Mouse (Mus musculus) heart, embryonic 14.5 days (tissue): Measurements from ENCODE around the gene Cnst. TPM values are rescaled to one million over a fixed set of nuclear protein-coding genes. Genes with fewer than 3 reads are reported as not detected.

Experiments used
- ATAC-seq: fragments of 200-750 bp; cut with Nextera tagmentation; 2 replicates; pipeline ENCODE4 v1.8.0; 2017; ENCODE audit warnings: low read depth, moderate TSS enrichment; ENCODE audit not compliant: insufficient number of reproducible peaks, insufficient read depth, low FRiP score
- H3K27ac ChIP-seq, 2 experiments: fragments of 200-500 bp in 1 of 2; fragments of 300-500 bp in 1 of 2; sonication (generic) in 1 of 2; replicated peaks in 1 of 2; 2 replicates each; pipeline ENCODE4 v1.5.1; 2012 to 2014; ENCODE audit warnings: low read depth in 2 of 2, low read length in 2 of 2, control low read depth in 1 of 2, mild to moderate bottlenecking in 1 of 2, mixed read lengths in 1 of 2; ENCODE audit not compliant: control insufficient read depth in 1 of 2, insufficient read depth in 1 of 2
- H3K27me3 ChIP-seq: fragments of 300-500 bp; sonication (generic); 2 replicates; pipeline ENCODE4 v1.6.1; 2014; ENCODE audit warnings: mild to moderate bottlenecking, low read length, control low read depth; ENCODE audit not compliant: control insufficient read depth, insufficient read depth
- H3K36me3 ChIP-seq: fragments of 300-500 bp; sonication (generic); 2 replicates; pipeline ENCODE4 v1.6.1; 2014; ENCODE audit warnings: mild to moderate bottlenecking, control low read depth, low read length, mixed read lengths; ENCODE audit not compliant: control insufficient read depth, insufficient read depth
- H3K4me1 ChIP-seq, 2 experiments: fragments of 200-500 bp in 1 of 2; fragments of 300-500 bp in 1 of 2; sonication (generic) in 1 of 2; 2 replicates each; pipeline ENCODE4 v1.6.1; 2012 to 2014; ENCODE audit warnings: low read length in 2 of 2, control low read depth in 1 of 2, mixed read lengths in 1 of 2; ENCODE audit not compliant: control insufficient read depth in 2 of 2, insufficient read depth in 2 of 2
- H3K4me2 ChIP-seq: fragments of 300-500 bp; sonication (generic); 2 replicates; pipeline ENCODE4 v1.6.1; 2014; ENCODE audit warnings: mild to moderate bottlenecking, low read length
- H3K4me3 ChIP-seq, 2 experiments: fragments of 200-500 bp in 1 of 2; fragments of 300-500 bp in 1 of 2; sonication (generic) in 1 of 2; 2 replicates each; pipeline ENCODE4 v1.5.1; 2012 to 2014; ENCODE audit warnings: low read length in 2 of 2, mild to moderate bottlenecking in 2 of 2, control low read depth in 1 of 2, low read depth in 1 of 2, moderate library complexity in 1 of 2; ENCODE audit not compliant: control insufficient read depth in 1 of 2, insufficient read depth in 1 of 2
- H3K9ac ChIP-seq: fragments of 300-500 bp; sonication (generic); 2 replicates; pipeline ENCODE4 v1.6.1; 2014; ENCODE audit warnings: mild to moderate bottlenecking, low read length
- H3K9me3 ChIP-seq: fragments of 300-500 bp; sonication (generic); 2 replicates; pipeline ENCODE4 v1.6.1; 2016; ENCODE audit warnings: low read length, control low read depth; ENCODE audit not compliant: control insufficient read depth
- WGBS: fragments of 180-500 bp; shearing (Covaris S2); extraction: QIAGEN DNeasy Blood & Tissue Kit; methylation state at CpG from one replicate; pipeline ENCODE4 v1.1.7; 2014; 5-methylcytosine and 5-hydroxymethylcytosine counted together
- polyA plus RNA-seq: library from polyadenylated mRNA; unstranded; fragments of >200 nt; fragmentation: Nextera tagmentation; extraction: Ambion mirVana; gene quantifications from 2 replicates; pipeline ENCODE4 v1.2.1, GENCODE M21; 2014

Gene Cnst
- polyA plus RNA-seq, 1 experiment from 2014 or later = 18.1 TPM

DNA sequence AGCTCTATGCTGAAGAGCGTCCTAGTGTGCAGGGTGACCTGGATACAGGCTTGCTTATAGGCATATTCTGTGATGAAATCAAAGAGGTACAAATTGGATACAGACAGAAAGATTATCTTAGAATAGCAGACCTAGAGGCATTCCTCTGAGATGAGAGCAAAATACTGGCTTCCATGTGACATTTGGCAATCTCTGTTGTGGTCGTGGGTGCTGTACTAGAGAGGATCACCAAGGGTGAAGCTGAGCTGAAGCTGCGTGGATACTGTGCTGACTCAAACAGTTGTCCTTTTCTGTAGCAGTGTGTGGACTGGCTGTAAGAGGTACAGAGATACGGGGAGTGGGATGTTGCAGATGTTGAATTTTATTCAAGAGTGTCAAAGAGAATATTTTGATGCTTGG lies 7.8 kb downstream of the Cnst start:
- peaks cover 2 to 22% of the 10 kb centered on the region in 2 experiments; a peak in 3 of 4 replicates for H3K4me1 ChIP-seq
- no peak overlapping the region for H3K27ac ChIP-seq
- ATAC-seq = 0 out of 2 replicates have a peak, but pooled peaks have one; percentile 47
- no peak overlapping the region for H3K4me3 ChIP-seq
- 58% methylated on average over 4 of the region's 4 CpGs for whole genome bisulfite sequencing
- no peak overlapping the region for H3K4me2 ChIP-seq
- H3K9me3 ChIP-seq = no peaks in the 10 kb centered on the region
- H3K9ac ChIP-seq = no peak overlapping the region
- 0 out of 2 replicates have a peak, but pooled peaks cover 5% of the 10 kb centered on the region for H3K36me3 ChIP-seq
- H3K27me3 ChIP-seq = no peaks in the 10 kb centered on the region

DNA sequence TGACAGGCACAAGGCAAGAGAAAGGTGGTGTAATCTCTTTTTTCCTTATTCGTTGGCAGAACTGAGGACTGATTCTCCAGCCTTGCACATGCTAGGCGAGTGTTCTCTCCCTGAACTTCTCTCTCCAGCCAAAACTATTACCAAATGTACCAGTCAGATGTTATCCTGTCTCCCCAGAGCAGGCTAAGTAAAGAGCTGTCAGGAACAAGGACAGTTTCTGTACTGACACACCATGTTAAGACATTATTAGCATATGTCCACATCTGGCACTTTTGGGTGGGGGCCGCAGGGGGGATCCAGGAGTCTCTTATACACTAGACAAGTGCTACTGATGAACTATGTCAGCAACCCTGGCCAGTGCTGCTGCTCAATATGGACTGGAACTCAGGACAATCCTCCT lies 10.8 kb downstream of the Cnst start:
- no peak overlapping the region for H3K4me3 ChIP-seq
- WGBS = 77% methylated on average over 3 of the region's 3 CpGs

DNA sequence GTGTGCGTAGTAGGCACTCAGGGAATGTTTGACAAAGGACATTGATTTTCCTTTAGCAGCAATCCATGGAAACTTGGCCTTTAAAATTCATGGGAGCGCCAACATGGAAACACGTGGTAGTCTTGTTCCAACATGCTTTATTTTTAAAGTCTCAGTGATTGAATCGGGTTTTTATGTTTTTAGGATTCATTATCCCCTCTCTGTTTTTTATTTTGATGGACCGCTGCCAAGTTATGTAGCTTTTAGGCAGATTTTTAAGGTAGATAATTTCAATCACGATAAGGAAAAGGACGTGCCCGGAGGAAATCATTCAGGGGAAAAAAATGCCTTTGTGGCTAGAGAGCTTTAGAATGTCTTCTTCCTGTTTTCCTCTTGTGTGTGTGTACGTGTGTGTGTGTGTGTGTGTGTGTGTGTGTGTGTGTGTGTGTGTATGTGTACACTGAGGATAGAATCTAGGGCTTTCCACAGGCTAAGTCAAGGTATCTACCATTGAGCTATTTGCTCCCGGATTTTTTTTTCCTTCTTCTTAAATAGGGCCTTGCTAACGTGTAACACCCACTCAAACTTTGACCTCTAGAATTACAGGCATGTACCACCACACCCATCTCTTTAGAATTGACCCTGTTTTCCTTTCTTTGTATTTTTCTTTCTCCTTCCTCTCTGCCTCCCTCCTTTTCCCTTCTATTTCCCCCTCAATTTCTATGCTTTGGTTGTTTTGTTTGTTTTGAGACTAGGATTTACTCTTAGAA lies 13.4 kb downstream of the Cnst start:
- no peak for ATAC-seq
- no peak overlapping the region for H3K27ac ChIP-seq

More for the DNA sequence above, 10.8 kb downstream of the Cnst start:
- Histone ChIP-seq H3K27me3 (no peaks in the 10 kb centered on the region), H3K4me1 (peaks cover 2 to 21% of the 10 kb centered on the region in 2 experiments; a peak in 3 of 4 replicates), H3K4me2 (no peak overlapping the region), H3K36me3 (no peaks in the 10 kb centered on the region), H3K27ac (no peak overlapping the region), H3K9me3 (no peaks in the 10 kb centered on the region), H3K9ac (no peak overlapping the region)
- no peak for ATAC-seq

DNA sequence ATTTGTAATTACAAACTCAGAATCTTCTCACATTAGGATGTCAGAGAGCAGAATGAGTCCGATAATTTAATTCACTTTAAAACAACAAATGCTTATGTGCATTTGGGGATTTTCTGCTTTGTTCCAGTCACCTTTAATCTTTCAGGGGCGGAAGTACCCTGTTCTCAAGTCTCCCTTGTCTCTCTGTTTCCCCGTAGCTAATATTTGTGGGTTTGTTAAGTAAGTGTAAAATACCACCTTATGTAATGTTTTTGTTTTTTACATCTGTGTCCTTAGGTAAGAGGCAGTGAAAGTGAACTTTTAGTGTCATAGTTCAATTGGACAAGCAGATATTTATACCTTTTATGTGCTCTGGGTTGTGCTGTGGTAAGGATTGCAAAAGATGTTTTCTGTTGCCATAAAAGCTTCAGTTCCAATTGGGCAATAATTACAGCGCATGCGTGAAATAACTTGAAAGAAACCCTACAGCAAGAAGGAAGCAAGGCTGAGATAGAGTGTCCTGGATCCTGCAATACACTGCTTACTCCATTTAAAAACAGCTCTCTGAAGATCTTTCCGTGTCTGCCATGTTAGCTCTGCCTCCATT lies 14.8 kb downstream of the Cnst start:
- H3K36me3 ChIP-seq = no peaks in the 10 kb centered on the region
- WGBS = 92% methylated on average over 6 of the region's 6 CpGs
- no peak overlapping the region for H3K4me2 ChIP-seq
- 0 out of 4 replicates have a peak, but pooled peaks cover 0 to 3% of the 10 kb centered on the region in 2 experiments for H3K4me1 ChIP-seq
- no peaks in the 10 kb centered on the region for H3K9me3 ChIP-seq
- H3K27ac ChIP-seq = no peak overlapping the region
- no peak overlapping the region for H3K4me3 ChIP-seq
- no peaks in the 10 kb centered on the region for H3K27me3 ChIP-seq
- H3K9ac ChIP-seq = no peak overlapping the region
- no peak for ATAC-seq

More for the DNA sequence above, 13.4 kb downstream of the Cnst start:
- Histone ChIP-seq H3K9ac (no peak overlapping the region), H3K27me3 (no peaks in the 10 kb centered on the region), H3K4me1 (0 out of 4 replicates have a peak, but pooled peaks cover 0 to 3% of the 10 kb centered on the region in 2 experiments), H3K4me2 (no peak overlapping the region), H3K36me3 (no peaks in the 10 kb centered on the region), H3K9me3 (no peaks in the 10 kb centered on the region), H3K4me3 (no peak overlapping the region)
- 70% methylated on average over 11 of the region's 11 CpGs for WGBS

DNA sequence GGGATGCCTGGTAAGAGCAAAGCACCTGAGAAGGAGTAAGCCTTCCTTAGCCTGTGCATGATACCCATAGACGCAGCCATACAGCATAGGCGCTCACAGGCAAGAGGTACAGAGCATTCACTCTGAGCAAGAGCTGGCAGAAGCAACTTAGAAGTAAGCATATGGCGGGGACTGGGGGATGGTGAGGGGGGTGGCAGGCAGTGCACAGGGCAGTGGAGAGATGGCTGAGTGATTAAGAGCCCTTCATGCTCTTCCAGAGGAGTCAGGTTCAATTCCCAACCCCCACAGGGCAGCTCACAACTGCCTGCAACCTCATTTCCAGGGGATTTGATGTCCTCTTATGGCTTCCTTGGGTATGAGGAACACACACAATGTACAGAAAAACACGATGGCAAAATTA lies 17.0 kb downstream of the Cnst start:
- H3K27me3 ChIP-seq = no peaks in the 10 kb centered on the region
- WGBS = 72% methylated on average over 4 of the region's 4 CpGs

DNA sequence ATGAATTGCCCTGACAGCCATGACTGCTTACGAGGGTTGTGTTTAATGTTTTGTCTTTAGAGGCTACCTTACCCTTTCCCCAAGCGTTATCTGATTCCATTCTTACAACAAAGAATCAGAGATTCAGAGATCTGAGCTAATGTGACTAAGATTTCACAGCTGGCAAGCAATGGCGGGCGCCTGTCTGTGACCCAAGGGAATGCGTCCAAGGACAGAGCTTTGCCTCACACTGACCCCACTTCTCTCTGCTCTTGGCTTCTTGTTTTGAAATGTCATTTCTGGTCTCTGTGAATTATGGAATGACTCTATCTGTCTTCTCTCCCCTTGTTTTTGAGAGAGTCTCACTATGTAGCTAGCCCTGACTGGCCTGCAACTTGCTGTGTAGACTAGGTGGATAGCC lies 17.8 kb downstream of the Cnst start:
- Histone ChIP-seq H3K27me3 (no peaks in the 10 kb centered on the region), H3K9ac (no peak overlapping the region), H3K4me2 (no peak overlapping the region), H3K27ac (no peak overlapping the region), H3K4me3 (no peak overlapping the region), H3K4me1 (peaks cover 8 to 24% of the 10 kb centered on the region in 2 experiments), H3K36me3 (no peaks in the 10 kb centered on the region), H3K9me3 (no peaks in the 10 kb centered on the region)
- no peak for ATAC-seq
- WGBS = 82% methylated on average over 5 of the region's 5 CpGs

More for the DNA sequence above, 17.0 kb downstream of the Cnst start:
- Histone ChIP-seq H3K4me2 (no peak overlapping the region), H3K4me1 (peaks cover 5 to 17% of the 10 kb centered on the region in 2 experiments), H3K9me3 (no peaks in the 10 kb centered on the region), H3K27ac (no peak overlapping the region), H3K4me3 (no peak overlapping the region), H3K36me3 (no peaks in the 10 kb centered on the region), H3K9ac (no peak overlapping the region)
- no peak for ATAC-seq

DNA sequence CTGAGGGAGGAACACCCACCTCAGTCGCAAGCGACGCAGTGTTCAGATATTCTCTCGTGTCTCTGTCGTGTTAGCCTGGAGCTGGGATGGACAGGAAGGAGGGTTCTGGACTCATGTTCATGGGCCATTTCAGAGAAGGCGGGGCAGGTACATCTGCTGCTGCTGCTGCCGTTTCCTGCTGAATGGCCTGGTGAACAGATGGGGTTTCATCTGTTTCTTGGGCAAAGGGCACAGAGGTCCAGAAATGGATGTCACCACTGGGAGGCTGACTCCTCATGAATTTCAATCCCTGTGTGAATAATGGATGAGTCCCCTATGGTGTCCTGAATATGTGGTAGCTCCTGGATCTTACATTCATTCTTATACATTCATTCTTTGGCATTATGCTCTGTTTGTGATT lies 21.4 kb downstream of the Cnst start:
- ATAC-seq = no peak
- no peak overlapping the region for H3K4me3 ChIP-seq
- peaks cover 11 to 32% of the 10 kb centered on the region in 2 experiments for H3K4me1 ChIP-seq
- no peaks in the 10 kb centered on the region for H3K36me3 ChIP-seq
- H3K27me3 ChIP-seq = no peaks in the 10 kb centered on the region
- no peak overlapping the region for H3K27ac ChIP-seq
- H3K4me2 ChIP-seq = no peak overlapping the region
- H3K9me3 ChIP-seq = no peaks in the 10 kb centered on the region
- H3K9ac ChIP-seq = no peak overlapping the region
- WGBS = 74% methylated on average over 7 of the region's 7 CpGs
